Mouse (Mus musculus) kidney, adult 2 months (tissue): ENCODE data around the gene Helz.

Experiments
- CTCF ChIP-seq: fragments of 200-500 bp; conservative IDR thresholded peaks from 2 replicates; pipeline ENCODE4 v1.5.1; 2011; ENCODE audit warnings: low read depth, mild to moderate bottlenecking, control low read depth, low read length, moderate library complexity, mixed read lengths; ENCODE audit not compliant: insufficient read depth, insufficient read length
- POLR2A ChIP-seq: fragments of 200-500 bp; IDR thresholded peaks from one replicate; pipeline ENCODE4 v1.6.1; 2011; ENCODE audit warnings: low read depth, low read length, control low read depth

DNA sequence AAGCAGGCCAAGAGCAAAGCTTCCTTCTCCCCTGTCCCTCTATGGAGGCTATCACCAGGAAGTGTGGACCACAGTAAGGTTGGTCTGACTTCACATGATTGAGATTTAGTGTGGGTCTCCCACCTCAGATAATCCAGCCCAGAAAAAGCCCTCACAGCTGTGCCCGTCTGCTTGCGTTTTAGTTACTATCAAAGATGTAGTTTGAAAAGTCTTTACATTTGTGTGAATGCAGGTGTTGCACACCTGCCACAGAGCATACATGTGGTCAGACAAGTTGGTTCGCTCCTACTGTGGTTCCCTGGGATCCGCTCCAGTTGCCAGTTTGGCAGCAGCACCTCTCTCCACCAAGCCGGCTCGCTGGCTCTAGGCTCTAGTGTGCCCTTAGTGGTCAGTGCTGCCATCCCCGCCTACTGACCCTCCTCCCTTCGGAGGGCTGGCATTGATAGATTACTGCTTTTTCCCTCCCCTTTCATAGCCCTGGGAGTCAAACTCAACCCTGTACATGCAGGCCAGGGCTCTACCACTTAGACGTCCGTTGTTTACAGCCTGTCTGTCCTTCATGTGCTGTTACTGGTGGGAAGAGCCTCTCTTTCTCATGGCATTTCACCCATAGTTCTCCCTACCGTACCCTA lies 25.4 kb downstream of the Helz start:
- TF ChIP-seq CTCF (0 out of 2 replicates have a peak, but pooled peaks have one; percentile 20), POLR2A (no peak)
